Mouse (Mus musculus) heart, postnatal 36 days (tissue): Measurements from ENCODE around the gene Dhx33. TPM values are rescaled to one million over a fixed set of nuclear protein-coding genes. Genes with fewer than 3 reads are reported as not detected.

Experiments
- DNase-seq, 2 experiments: peaks; one replicate each; pipeline ENCODE4 v3.0.0; 2021 to 2022
- intact Hi-C: fragments of 180-260 bp; cut with DNase I; formaldehyde crosslinking; loops from one replicate; pipeline ENCODE4 v1.15.1; 2025
- total RNA-seq, 2 experiments: library from RNA; stranded (reverse); gene quantifications; 2 replicates each; pipeline ENCODE4 v1.2.3; 2021

Gene Dhx33
- total RNA-seq, 2 experiments from 2014 or later = 10.6 to 10.7 TPM

DNA sequence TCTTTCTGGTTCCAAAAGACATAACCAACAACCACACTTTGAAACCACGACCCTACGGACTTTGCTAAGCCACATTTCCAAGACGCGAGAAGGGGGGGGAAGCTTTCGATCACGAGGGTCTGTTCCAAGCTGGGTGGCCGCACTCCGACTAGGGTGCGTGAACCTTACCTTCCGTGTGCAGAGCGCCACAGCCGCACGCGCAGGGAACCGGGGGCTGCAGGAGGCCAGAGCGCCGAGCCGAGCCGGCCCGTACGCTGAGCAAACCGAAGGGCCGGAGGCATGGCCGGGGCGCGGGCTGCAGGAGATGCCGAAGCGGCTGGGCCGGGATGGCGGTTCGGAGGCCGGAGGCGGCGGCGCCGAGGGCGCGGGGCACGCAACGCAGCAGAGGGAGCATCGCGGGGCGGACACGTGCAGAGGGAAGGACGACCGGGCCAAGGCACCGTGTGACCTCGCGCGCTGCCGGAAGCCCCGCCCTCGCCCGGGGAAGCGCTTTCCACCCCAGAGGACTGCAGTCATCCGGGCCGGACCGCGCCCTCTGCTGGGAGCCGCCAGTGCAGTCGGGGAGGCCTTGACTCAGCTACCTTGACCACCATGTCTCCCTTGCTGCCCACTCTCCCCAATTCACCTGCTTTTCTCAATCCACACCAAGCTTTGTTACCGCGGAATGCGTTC lies 21.5 kb downstream of the Dhx33 start, which contains the start of gene C1qbp:
C1qbp (minus strand) TSS at position 470 of the 672 bp plus-strand sequence.
- DNase-seq = peak; percentile 96 to 98
- intact Hi-C loops = loop anchor here (1.0 kb wide), 1 partner anchor 70 kb away; no protein-coding TSS in a partner anchor

- DNase-seq = no peak
- intact Hi-C loops = no loop called here
Observed at GRCm38 (mm10) chr11:70982030-70982429, 22.2 kb downstream of the Dhx33 start.

GRCm38 (mm10) chr11:70980751-70981510 lies 23.3 kb downstream of the Dhx33 start:
- intact Hi-C loops = no loop called here
- no peak for DNase-seq

GRCm38 (mm10) chr11:70980232-70980631 lies 24.0 kb downstream of the Dhx33 start:
- intact Hi-C loops = no loop called here

GRCm38 (mm10) chr11:70977293-70977692 lies 26.9 kb downstream of the Dhx33 start:
- intact Hi-C loops = no loop called here
- DNase-seq = no peak

More at GRCm38 (mm10) chr11:70980232-70980631, 24.0 kb downstream of the Dhx33 start:
- no peak for DNase-seq

DNA sequence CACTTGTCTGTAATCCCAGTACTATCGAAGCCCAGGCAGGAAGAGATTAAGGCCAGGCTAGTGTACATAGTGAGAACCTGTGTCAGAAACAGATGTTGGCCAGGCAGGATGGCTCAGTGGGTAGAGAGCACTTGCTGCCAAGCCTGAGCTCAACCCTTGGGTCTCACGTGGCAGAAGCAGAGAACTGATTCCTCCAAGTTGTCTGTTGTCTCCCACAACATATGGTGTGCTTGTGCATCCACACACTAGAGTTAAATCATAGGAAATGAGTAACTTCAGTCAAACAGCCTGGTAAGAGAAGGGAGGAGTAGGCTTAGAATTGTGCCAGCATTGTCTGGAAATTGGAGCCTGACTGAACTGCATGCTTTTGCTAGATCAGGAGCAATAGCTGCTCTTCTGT lies 29.0 kb downstream of the Dhx33 start:
- DNase-seq = no peak
- intact Hi-C loops = no loop called here

- intact Hi-C loops = no loop called here
- DNase-seq = no peak
Observed at GRCm38 (mm10) chr11:70973947-70974346, 30.3 kb downstream of the Dhx33 start.

- intact Hi-C loops = no loop called here
- no peak for DNase-seq
Observed at GRCm38 (mm10) chr11:70972586-70972985, 31.7 kb downstream of the Dhx33 start.

DNA sequence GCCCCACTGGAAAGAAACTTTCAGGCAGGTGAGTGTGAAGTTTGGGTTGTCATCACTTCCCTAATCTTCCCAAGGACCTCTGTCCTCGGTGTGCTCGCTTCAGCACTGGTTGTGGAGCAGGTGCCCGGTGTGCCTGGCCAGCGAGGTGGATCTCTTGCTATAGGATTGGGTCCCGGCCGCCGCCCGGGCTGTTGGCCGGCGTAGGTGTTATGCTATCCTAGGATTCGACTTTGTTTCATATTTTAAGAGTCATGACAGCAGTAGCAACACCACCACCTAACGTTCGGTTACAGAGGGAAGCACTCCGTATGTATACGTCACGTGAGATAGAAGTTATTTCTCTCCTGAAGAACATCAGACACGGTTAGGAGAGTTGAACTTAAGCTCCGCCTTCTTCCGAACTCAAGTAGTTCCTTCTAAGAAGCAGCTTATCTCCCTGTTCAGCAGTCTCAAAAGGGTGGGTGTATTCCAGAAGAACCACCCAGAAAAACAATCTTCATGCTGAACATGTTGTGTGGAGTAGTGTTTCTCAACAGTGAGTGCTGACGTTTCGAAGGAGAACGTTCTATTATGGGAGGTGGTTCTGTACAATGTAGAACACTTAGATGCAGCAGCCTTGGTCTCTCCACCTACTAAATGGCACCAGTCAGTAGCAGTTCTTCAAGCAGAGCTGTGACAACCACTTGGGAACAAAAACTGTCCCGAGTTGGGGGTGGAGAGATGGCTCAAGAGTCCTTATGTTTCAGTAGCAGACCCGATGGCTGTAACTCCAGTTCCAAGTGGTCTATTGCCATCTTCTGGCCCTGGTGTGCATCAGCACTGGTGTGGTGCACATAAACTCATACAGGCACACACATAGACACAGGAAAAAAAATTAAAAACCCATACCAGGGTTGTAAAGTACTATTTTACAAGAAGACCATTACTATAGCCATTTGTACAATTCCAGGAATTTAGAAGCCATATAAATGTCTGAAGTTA lies 33.4 kb downstream of the Dhx33 start:
- intact Hi-C loops = no loop called here
- no peak for DNase-seq

GRCm38 (mm10) chr11:70969821-70970559 lies 34.2 kb downstream of the Dhx33 start, which contains the start of the genes Nup88 and Rpain:
TSS of gene Nup88 (minus strand) at chr11:70969973.
TSS of gene Rpain (plus strand) at chr11:70970213.
- DNase-seq = peak; percentile 87 to 89
- intact Hi-C loops = no loop called here

DNA sequence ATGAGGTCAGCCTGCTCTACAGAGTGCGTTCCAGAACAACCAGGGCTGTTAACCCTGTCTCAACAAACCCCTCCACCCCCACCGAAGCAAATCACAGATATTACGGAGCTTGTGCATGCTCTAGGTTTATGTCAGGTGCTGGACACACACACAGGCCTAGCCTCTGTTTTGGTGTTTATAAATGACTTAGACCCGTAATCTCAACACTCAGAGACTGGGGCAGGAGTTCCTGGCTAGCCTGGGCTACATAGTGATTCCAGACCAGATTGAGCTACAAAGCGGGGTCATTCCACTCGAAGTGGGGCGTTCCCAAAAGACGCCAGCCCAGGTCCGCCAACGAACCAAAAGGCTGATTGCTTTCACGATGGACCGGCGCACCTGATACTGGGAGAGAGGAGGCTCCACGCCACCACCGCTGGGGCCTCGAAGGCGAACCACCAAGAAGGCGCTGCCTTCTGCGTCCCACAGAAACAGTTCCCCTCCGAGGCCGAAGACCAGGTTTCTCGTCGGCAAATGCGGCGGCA lies 34.9 kb downstream of the Dhx33 start:
- intact Hi-C loops = no loop called here
- DNase-seq = no peak

DNA sequence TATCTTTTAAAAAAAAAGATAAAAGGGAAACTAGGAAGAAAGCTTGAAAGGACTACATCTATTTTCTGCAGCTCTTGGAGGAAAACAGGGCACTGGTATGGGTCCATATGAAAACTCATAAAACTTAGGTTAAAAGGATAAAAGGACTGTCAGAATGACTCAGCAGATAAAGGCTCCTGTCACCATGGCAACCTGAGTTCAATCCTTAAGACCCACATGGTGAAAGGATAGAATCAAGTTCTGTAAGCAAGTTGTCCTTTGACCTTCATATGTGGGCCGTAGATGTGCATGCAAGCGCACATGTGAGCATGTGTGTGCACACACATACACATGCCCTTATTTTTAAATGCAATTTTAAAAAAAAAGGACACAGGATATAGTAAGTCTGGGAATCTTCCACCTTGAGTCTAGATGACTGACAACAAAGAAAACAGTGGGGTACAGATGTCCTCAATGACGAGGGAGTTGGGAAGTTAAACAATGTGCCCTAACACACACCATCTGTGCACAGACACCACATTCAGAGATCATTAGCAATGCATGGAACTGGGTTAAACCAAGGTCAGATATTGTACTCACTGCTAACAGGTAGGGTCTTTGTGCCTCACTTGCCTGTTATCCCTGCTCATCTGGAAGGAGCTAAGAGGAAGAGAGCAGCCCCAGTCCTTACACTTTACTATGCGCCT lies 39.9 kb downstream of the Dhx33 start:
- no peak for DNase-seq
- intact Hi-C loops = no loop called here

DNA sequence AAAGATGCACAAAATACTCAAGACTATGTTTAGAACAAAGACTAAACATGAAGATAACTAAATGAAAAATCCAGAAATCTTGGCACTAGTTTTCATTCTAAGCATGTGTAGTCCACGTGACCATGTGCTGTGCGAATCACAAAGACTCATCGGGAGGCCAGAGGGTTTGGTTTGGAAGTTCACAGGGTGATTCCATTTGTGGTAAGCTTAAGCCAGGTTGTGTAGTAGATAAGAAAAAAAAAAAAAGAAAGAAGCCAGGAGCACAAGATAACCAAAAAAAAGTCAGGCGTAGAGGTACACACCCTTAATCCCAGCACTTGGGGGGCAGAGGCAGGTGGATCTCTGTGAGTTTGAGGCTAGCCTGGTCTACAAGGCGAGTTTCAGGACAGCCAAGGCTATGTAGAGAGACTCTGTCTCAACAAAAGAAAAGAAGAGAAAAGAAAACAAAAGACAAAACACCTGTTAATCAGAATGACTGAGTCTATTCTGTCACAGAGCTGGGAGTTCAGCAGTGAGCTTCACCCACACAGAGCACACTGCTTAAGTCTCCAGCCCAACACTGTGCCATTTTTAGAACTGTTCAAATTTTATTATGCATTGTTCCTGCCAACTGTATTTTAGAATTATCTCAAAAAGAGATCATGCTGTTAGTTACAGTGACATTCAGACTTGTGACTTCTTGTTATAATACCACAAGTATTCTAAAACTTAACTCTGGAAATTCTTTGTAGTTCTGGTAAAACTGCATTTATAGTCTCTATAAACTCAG lies 43.3 kb downstream of the Dhx33 start:
- no peak for DNase-seq
- intact Hi-C loops = no loop called here

DNA sequence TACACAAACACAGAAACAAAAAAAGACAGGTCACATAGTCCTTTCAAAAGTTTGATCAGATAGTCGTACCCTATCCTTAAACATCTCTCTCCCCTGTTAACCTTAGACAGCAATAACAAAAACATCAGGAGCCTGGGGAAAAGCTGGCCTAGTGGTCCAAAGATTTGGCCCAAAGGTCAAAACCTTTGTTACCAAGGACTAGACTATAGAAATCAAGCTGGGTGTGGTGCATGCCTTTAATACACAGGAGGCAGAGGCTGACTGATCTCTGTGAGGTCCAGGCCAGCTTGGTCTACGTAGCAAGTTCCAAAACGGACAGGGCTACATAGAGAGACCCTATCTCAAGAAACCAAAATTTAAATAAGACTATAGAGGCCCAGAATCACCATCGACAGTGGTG lies 49.5 kb downstream of the Dhx33 start:
- DNase-seq = no peak
- intact Hi-C loops = no loop called here

DNA sequence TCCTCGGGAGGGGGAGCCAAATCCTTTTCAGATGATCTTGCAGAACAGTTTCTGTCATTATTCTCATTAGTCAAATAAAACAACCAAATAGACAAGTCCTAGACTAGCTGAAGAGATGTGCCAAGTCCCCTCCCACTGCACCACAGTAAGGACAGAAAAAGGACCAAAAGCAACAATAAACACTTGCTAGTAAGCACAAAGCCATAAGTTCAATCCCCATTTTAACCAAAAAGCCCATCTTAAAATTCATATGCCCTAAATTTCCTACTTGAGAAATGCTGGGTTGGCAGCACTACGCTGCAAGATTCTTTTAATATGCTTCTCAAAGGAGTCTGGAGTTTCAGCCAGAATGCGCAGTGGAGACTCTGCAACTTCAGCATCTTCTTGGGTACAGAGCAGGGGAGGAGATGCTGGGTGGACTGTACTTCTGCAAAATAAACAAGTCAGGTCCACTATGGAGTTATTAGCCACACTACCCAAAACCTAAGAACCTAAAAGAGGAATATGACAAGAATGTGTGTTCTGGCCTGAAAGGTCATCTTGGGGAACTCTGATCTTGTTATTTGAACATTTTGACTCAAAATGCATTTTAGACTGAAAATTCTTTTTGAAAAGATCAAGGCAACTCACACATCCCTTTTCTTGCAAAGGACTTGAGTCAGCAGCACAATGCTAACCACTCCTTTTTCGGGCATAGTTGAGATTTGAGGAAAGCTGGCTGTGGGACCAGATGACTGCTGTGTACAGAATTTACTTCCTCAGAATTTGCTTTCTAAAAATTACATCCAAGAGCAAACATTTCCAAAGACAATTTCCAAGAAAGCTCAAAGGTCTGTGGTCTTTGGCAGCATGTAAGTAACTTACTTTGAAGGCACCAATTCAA lies 59.1 kb downstream of the Dhx33 start:
- intact Hi-C loops = no loop called here
- DNase-seq = peak in 1 of 2 experiments; percentile 5

DNA sequence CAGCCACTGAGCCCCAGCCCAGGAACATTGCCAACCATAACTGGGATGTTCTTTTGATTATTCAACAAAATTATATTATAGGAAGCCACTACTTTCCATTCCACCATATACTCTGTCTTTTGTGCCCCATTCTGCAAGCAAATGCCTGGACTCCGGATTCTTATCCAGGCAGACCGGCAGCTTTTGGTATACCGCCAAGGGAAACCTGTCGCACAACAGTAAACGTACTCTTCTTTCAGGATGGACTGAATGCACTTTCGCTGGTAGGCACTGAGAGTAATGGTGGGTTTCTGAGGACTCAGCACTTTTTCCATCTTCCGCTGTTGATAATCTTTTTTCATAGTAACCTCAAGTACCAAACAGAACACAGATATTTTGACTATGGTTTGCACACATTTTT lies 60.6 kb downstream of the Dhx33 start:
- intact Hi-C loops = no loop called here
- no peak for DNase-seq

DNA sequence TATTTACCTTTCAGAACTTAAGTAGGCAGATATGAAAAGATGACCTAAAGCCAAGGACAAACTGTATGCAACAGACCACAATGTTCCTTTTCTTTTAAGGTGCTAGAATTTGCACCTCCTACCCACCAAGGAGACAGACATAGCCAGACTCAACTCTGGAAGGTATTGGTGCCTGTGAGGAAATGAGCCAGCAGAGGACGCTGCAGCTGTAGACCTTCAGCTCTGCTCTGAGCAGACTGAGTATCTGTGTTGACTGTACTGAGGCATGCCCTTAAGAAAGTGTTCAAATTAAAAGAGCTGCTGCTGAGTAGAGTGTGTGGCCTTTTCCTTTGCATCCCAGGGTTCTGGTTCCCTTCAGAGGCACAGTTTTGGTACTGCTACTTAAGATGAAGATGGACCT lies 61.6 kb downstream of the Dhx33 start:
- DNase-seq = no peak
- intact Hi-C loops = no loop called here
